Mouse (Mus musculus) heart, postnatal 0 days (tissue): ENCODE measurements around the gene B4galnt1. TPM values are rescaled to one million over a fixed set of nuclear protein-coding genes. Genes with fewer than 3 reads are reported as not detected.

ENCODE experiments used
- ATAC-seq: fragments of 200-750 bp; cut with Nextera tagmentation; 2 replicates; pipeline ENCODE4 v1.8.0; 2017; ENCODE audit warnings: low read depth, moderate number of reproducible peaks, moderate library complexity; ENCODE audit not compliant: insufficient read depth
- DNase-seq: peaks from one replicate; pipeline ENCODE4 v3.0.0-alpha.2; 2016; ENCODE audit warnings: low spot score
- H3K27ac ChIP-seq: fragments of 300-500 bp; sonication (generic); 2 replicates; pipeline ENCODE4 v1.5.1; 2014; ENCODE audit warnings: low read depth, mild to moderate bottlenecking
- H3K27me3 ChIP-seq: fragments of 300-500 bp; sonication (generic); 2 replicates; pipeline ENCODE4 v1.6.1; 2014; ENCODE audit warnings: low read length, mixed read lengths; ENCODE audit not compliant: control insufficient read depth, insufficient read depth
- H3K36me3 ChIP-seq: fragments of 300-500 bp; sonication (generic); replicated peaks from 2 replicates; pipeline ENCODE4 v1.6.1; 2014; ENCODE audit warnings: low read length, mixed read lengths; ENCODE audit not compliant: control insufficient read depth, insufficient read depth
- H3K4me1 ChIP-seq: fragments of 300-500 bp; sonication (generic); 2 replicates; pipeline ENCODE4 v1.6.1; 2014; ENCODE audit warnings: antibody characterized with exemption; ENCODE audit not compliant: control insufficient read depth, insufficient read depth
- H3K4me2 ChIP-seq: fragments of 300-500 bp; sonication (generic); 2 replicates; pipeline ENCODE4 v1.6.1; 2014; ENCODE audit warnings: low read depth, mild to moderate bottlenecking, low read length, moderate library complexity
- H3K4me3 ChIP-seq: fragments of 300-500 bp; sonication (generic); 2 replicates; pipeline ENCODE4 v1.5.1; 2014; ENCODE audit warnings: low read depth, low read length
- H3K9ac ChIP-seq: fragments of 300-500 bp; sonication (generic); replicated peaks from 2 replicates; pipeline ENCODE4 v1.6.1; 2014; ENCODE audit warnings: low read depth, low read length, mixed read lengths
- H3K9me3 ChIP-seq: fragments of 300-500 bp; sonication (generic); replicated peaks from 2 replicates; pipeline ENCODE4 v1.6.1; 2016; ENCODE audit warnings: low read length; ENCODE audit not compliant: control insufficient read depth
- CTCF ChIP-seq: IDR thresholded peaks from 2 replicates; pipeline ENCODE4 v1.5.1; 2016; ENCODE audit warnings: antibody characterized with exemption, control low read depth, low read depth
- EP300 ChIP-seq: IDR thresholded peaks from 2 replicates; pipeline ENCODE4 v1.6.1; 2016; ENCODE audit warnings: antibody characterized with exemption, low read depth
- WGBS: fragments of 180-500 bp; shearing (Covaris S2); extraction: QIAGEN DNeasy Blood & Tissue Kit; methylation state at CpG from one replicate; pipeline ENCODE4 v1.1.7; 2014; 5-methylcytosine and 5-hydroxymethylcytosine counted together
- polyA plus RNA-seq: library from polyadenylated mRNA; unstranded; fragments of >200 nt; fragmentation: Nextera tagmentation; extraction: Ambion mirVana; gene quantifications from 2 replicates; pipeline ENCODE4 v1.2.1, GENCODE M21; 2015
- total RNA-seq: library from RNA; depleted of rRNA; stranded (reverse); fragments of >200 nt; gene quantifications from 2 replicates; pipeline ENCODE4 v1.2.3, GENCODE M21; 2014; ENCODE audit warnings: low replicate concordance

Gene B4galnt1
- total and polyA plus RNA-seq, 2 experiments from 2014 or later = 0.72 to 2.3 TPM

DNA sequence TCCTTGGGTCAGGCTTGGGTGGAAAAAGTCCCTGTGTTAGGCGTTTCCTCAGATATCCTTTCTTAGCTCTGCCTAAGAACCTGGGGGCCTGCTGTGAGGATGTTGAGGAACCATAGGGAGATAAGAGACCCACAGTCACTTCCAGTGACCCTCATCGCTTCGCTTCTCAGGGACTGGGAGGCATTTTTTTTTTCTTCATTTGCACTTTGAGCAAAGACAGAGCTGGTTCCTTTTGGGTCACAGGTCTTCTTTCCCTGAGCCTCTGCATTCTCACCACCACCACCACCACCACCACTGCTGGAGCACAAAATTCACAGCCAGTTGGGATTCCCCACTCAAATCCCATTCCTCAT is 15.6 kb downstream of the B4galnt1 start:
- peak overlapping the region; percentile 36; the same call in 1 of the 2 replicates for H3K4me3 ChIP-seq
- no peak for TF ChIP-seq EP300
- TF ChIP-seq CTCF = no peak
- peaks cover 8% of the 10 kb centered on the region for H3K4me1 ChIP-seq
- DNase-seq (no peak), ATAC-seq (no peak; the same call in 1 of the 2 replicates)
- H3K27ac ChIP-seq = peak overlapping the region; percentile 58
- H3K4me2 ChIP-seq = peak overlapping the region; percentile 65
- no peaks in the 10 kb centered on the region for H3K9me3 ChIP-seq
- WGBS = 17% methylated on average over 3 of the region's 3 CpGs
- no peak overlapping the region for H3K9ac ChIP-seq
- peaks cover 76% of the 10 kb centered on the region for H3K27me3 ChIP-seq
- peaks cover 8% of the 10 kb centered on the region for H3K36me3 ChIP-seq

DNA sequence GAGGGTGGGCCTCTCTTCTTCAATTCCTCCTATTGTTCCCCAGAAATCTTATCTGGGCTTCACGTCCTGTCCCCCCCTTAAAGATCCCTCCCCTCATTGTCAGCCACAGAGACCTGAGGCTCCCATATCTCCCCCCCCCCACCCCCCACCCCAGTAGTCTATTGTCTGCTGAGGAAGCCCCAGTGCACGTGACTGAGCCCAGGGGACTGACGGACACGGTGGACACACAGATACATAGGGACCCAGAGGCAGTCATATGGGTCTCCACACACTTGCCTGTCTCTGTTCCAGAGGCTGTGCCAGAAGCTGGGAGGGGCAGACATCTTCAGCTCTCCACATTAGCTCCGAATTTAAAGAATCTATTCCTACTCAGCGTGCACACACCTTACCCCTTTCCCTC is 16.5 kb downstream of the B4galnt1 start:
- peaks cover 11% of the 10 kb centered on the region for H3K36me3 ChIP-seq
- peaks cover 67% of the 10 kb centered on the region for H3K27me3 ChIP-seq
- 64% methylated on average over 6 of the region's 6 CpGs for WGBS
- no peak overlapping the region; the same call in 1 of the 2 replicates for H3K9ac ChIP-seq
- H3K4me2 ChIP-seq = peak overlapping the region; percentile 49
- peaks cover 8% of the 10 kb centered on the region for H3K4me1 ChIP-seq
- ATAC-seq = peak; percentile 42
- peak overlapping the region; percentile 32 for H3K4me3 ChIP-seq
- TF ChIP-seq EP300 = no peak
- TF ChIP-seq CTCF = no peak
- H3K9me3 ChIP-seq = no peaks in the 10 kb centered on the region
- H3K27ac ChIP-seq = peak overlapping the region; percentile 63
- DNase-seq = no peak

DNA sequence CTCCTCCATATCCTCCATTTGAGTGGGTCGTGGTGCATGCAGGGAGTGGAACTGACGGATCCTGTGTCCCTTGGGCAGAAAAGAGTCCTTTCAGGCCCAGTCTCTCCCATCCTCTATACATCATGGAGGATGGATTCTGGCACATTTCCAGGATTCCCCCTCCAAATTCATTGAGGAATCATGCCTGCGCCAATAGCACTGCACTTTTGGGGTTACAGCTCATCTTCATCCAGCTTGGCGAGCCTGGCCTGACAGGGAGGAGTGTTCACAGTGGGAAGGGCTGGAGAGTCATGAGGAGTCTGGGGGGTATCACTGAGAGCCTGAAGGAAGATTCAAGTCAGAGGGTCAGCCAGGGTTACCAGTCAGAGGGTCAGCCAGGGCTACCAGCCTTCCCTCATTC is 17.6 kb downstream of the B4galnt1 start:
- peak overlapping the region; percentile 49 for H3K4me2 ChIP-seq
- DNase-seq (no peak), ATAC-seq (no peak)
- peaks cover 8% of the 10 kb centered on the region for H3K4me1 ChIP-seq
- H3K9ac ChIP-seq = 0 out of 2 replicates have a peak overlapping the region, but pooled peaks have one; percentile 17
- peaks cover 11% of the 10 kb centered on the region for H3K36me3 ChIP-seq
- WGBS = 72% methylated on average over 4 of the region's 4 CpGs
- TF ChIP-seq EP300 = no peak
- TF ChIP-seq CTCF = no peak
- H3K9me3 ChIP-seq = no peaks in the 10 kb centered on the region
- H3K27ac ChIP-seq = no peak overlapping the region
- H3K4me3 ChIP-seq = peak overlapping the region; percentile 32
- peaks cover 56% of the 10 kb centered on the region for H3K27me3 ChIP-seq

DNA sequence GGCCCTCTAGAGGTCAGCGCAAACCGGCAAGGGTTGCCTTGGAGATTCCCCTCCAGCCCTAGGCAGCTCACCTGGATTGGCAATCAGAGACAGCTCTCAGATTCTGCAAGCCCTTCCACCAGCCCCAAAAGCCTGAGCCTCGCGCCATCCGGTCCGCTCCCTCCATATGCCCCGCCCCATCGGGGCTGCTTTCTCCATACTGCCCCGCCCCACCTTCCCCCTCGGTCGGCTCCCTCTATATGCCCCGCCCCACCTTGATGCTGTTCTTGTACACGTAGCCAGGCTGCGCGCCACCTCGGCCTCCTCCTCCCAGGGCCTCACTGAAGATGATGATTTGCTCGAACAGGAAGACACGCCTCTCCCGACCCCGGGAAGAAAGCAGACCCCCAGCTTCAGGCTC is 18.7 kb downstream of the B4galnt1 start:
- Histone ChIP-seq H3K36me3 (peaks cover 11% of the 10 kb centered on the region), H3K9me3 (no peaks in the 10 kb centered on the region), H3K4me1 (0 out of 2 replicates have a peak, but pooled peaks cover 4% of the 10 kb centered on the region), H3K4me2 (peak overlapping the region; percentile 49), H3K27ac (no peak overlapping the region), H3K9ac (no peak overlapping the region), H3K4me3 (peak overlapping the region; percentile 32), H3K27me3 (peaks cover 51% of the 10 kb centered on the region)
- ATAC-seq (no peak), DNase-seq (no peak)
- no peak for TF ChIP-seq EP300
- TF ChIP-seq CTCF = no peak
- WGBS = 19% methylated on average over 20 of the region's 20 CpGs

DNA sequence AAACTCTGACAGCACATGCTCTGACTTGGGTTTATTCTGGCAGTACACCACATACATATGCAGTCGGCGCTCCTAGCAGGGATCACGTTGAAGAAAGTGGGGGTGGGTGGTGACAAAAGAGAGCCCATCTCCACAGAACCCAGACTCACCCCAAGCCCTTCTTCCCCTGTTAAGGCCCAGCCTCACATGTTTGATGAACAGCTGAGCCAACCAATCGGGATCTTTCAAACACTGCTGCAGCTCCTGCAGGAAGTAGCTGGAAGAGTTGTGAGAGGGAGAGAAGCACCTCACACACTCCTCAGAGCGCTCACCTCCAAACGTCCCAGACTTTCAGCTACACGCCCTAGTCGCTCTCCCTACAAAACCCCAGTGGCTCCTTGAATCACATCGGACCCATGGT is 20.1 kb downstream of the B4galnt1 start:
- Histone ChIP-seq H3K27ac (no peak overlapping the region), H3K9me3 (no peaks in the 10 kb centered on the region), H3K9ac (no peak overlapping the region), H3K27me3 (peaks cover 38% of the 10 kb centered on the region), H3K4me1 (0 out of 2 replicates have a peak, but pooled peaks cover 8% of the 10 kb centered on the region), H3K36me3 (peaks cover 11% of the 10 kb centered on the region), H3K4me2 (no peak overlapping the region), H3K4me3 (no peak overlapping the region)
- TF ChIP-seq CTCF (no peak), EP300 (no peak)
- DNase-seq (no peak), ATAC-seq (no peak)
- WGBS = 73% methylated on average over 9 of the region's 9 CpGs

DNA sequence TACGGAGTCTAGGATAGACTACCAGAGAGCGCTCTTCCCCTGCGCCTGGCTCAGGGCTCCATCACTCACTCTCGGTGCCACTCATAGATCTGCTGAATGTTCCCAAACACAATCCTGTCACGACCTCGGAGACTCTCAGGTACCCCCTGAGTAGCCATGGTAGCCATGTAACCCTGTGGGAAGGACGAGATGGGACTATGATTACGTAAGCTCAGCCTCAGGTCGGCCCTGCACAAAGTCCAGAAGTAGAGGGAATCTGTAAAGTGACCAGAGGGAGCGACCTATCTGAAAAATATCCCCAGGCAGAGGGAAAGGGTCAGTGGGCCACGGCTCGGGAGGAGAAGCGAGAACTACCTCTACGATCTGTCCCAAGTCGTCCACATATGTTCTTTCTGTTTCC is 20.5 kb downstream of the B4galnt1 start:
- Histone ChIP-seq H3K9ac (no peak overlapping the region), H3K9me3 (no peaks in the 10 kb centered on the region), H3K4me1 (0 out of 2 replicates have a peak, but pooled peaks cover 8% of the 10 kb centered on the region), H3K27me3 (peaks cover 34% of the 10 kb centered on the region), H3K4me3 (no peak overlapping the region), H3K4me2 (no peak overlapping the region), H3K36me3 (peaks cover 11% of the 10 kb centered on the region), H3K27ac (no peak overlapping the region)
- ATAC-seq (no peak), DNase-seq (no peak)
- 79% methylated on average over 15 of the region's 15 CpGs for WGBS
- no peak for TF ChIP-seq CTCF
- TF ChIP-seq EP300 = no peak
